Comparison of ENCODE assay signal across 18 mouse cellular contexts in the genomic region with DNA sequence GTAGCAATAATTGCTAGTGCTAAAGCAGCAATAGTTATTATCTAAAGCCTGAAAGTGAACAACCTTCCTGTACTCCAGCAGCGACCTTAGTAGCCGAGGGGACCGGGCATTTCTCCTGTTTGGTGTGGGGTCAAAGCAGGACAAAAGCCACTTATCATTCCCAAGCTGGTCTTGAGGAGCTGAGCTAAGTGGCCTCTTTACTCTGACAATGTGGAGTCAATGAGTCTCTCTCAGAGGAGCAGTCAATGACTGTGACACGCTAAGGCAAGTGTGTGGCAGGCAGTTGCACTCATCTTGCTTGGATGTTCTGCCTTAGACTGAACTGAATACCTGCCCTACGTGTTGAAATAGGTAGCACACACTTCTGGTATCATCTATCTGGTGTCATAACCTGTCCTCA. TPM values are rescaled to one million over a fixed set of nuclear protein-coding genes. Genes with fewer than 3 reads are reported as not detected.
DNase-seq lines count a peak whose midpoint lies in the region; ATAC-seq and TF ChIP-seq lines count a peak whose summit lies in the region.
"Had no signal": no experiment of that assay in that cellular context is flagged by ENCODE, and none has a peak within 500 bp of the region (broad histone marks: within the 10 kb centered on the region; RNA-seq: fewer than 3 reads in every experiment).

No protein-coding gene starts in this region.

- no peak for ATAC-seq in hindbrain, postnatal 0 days
- ATAC-seq in megakaryocyte, adult 5-6 weeks (ENCODE audit: poor library complexity, severe bottlenecking), result no peak
- ATAC-seq in liver, embryonic 13.5 days (ENCODE audit: low read depth), result no peak

- H3K36me3 ChIP-seq in hindbrain, embryonic 10.5 days, result peaks cover 62% of the 10 kb centered on the region
- peaks cover 21% of the 10 kb centered on the region for H3K36me3 ChIP-seq in hindbrain, postnatal 0 days (ENCODE audit: insufficient read depth, low read length)
- peaks cover 54% of the 10 kb centered on the region for H3K36me3 ChIP-seq in megakaryocyte, embryonic 14.5 days (replicated peaks; ENCODE audit: low read length)
- H3K36me3 ChIP-seq in liver, embryonic 13.5 days, result peaks cover 48% of the 10 kb centered on the region

- H3K9me3 ChIP-seq in hindbrain, embryonic 10.5 days, result no peaks in the 10 kb centered on the region
- no peaks in the 10 kb centered on the region for H3K9me3 ChIP-seq in hindbrain, postnatal 0 days (ENCODE audit: low read length)
- no peaks in the 10 kb centered on the region for H3K9me3 ChIP-seq in megakaryocyte, embryonic 14.5 days
- no peaks in the 10 kb centered on the region for H3K9me3 ChIP-seq in liver, embryonic 13.5 days (replicated peaks)
- H3K9me3 ChIP-seq: embryonic facial prominence, embryonic 13.5 days; heart, embryonic 15.5 days; kidney, embryonic 15.5 days; limb, embryonic 15.5 days; neural tube, embryonic 13.5 days had no signal

- no peak overlapping the region for H3K27ac ChIP-seq in hindbrain, embryonic 10.5 days
- no peak overlapping the region for H3K27ac ChIP-seq in hindbrain, postnatal 0 days
- H3K27ac ChIP-seq in liver, embryonic 13.5 days, result no peak overlapping the region; the same call in 1 of the 2 replicates
- H3K27ac ChIP-seq: embryonic facial prominence, embryonic 13.5 days; heart, embryonic 15.5 days; kidney, embryonic 15.5 days; left cerebral cortex, adult 2 months; limb, embryonic 15.5 days; neural tube, embryonic 13.5 days had no signal

- peaks cover 15% of the 10 kb centered on the region for H3K4me1 ChIP-seq in hindbrain, embryonic 10.5 days (replicated peaks)
- peaks cover 8% of the 10 kb centered on the region for H3K4me1 ChIP-seq in hindbrain, postnatal 0 days (ENCODE audit: insufficient read depth, low read length)
- H3K4me1 ChIP-seq in megakaryocyte, embryonic 14.5 days, result peaks cover 64% of the 10 kb centered on the region
- peaks cover 28% of the 10 kb centered on the region for H3K4me1 ChIP-seq in liver, embryonic 13.5 days (replicated peaks)

- H3K4me3 ChIP-seq in hindbrain, embryonic 10.5 days, result peak overlapping the region; percentile 96; the same call in 1 of the 2 replicates
- no peak overlapping the region for H3K4me3 ChIP-seq in hindbrain, postnatal 0 days (ENCODE audit: low read length)
- peak overlapping the region; percentile 97 for H3K4me3 ChIP-seq in megakaryocyte, embryonic 14.5 days (replicated peaks)
- peak overlapping the region; percentile 98; the same call in 1 of the 2 replicates for H3K4me3 ChIP-seq in liver, embryonic 13.5 days (replicated peaks)

- DNase-seq in hindbrain, embryonic 10.5 days (ENCODE audit: low spot score), result no peak
- DNase-seq in hindbrain, postnatal 0 days (ENCODE audit: low spot score), result no peak
- DNase-seq in liver, embryonic 13.5 days, result no peak
- DNase-seq in lung, postnatal 14 days, result peak; percentile 12
- DNase-seq in adrenal gland, adult 2 months, result no peak
- no peak for DNase-seq in adrenal gland, postnatal 25 days
- DNase-seq: B cell, adult 2 months; cerebellum, adult 18-20 months; right cerebral cortex, postnatal 4 days had no signal

- WGBS in hindbrain, embryonic 10.5 days, result 89% methylated on average over 5 of the region's 5 CpGs
- WGBS in hindbrain, postnatal 0 days, result 82% methylated on average over 5 of the region's 5 CpGs
- WGBS in liver, embryonic 13.5 days (ENCODE audit: insufficient replicate concordance), result 72% methylated on average over 5 of the region's 5 CpGs

- no peak overlapping the region for H3K4me2 ChIP-seq in hindbrain, postnatal 0 days (ENCODE audit: low read depth, low read length)
- peak overlapping the region; percentile 32 for H3K4me2 ChIP-seq in liver, embryonic 13.5 days

- H3K27me3 ChIP-seq in hindbrain, embryonic 10.5 days (ENCODE audit: insufficient read depth, poor library complexity, severe bottlenecking), result no peaks in the 10 kb centered on the region
- no peaks in the 10 kb centered on the region for H3K27me3 ChIP-seq in hindbrain, postnatal 0 days (ENCODE audit: insufficient read depth, low read length)
- no peaks in the 10 kb centered on the region for H3K27me3 ChIP-seq in megakaryocyte, embryonic 14.5 days (replicated peaks)
- H3K27me3 ChIP-seq in liver, embryonic 13.5 days, result no peaks in the 10 kb centered on the region
- H3K27me3 ChIP-seq: embryonic facial prominence, embryonic 13.5 days; heart, embryonic 15.5 days; kidney, embryonic 15.5 days; limb, embryonic 15.5 days; neural tube, embryonic 13.5 days had no signal

- no peak overlapping the region for H3K9ac ChIP-seq in hindbrain, postnatal 0 days (replicated peaks; ENCODE audit: low read length)
- no peak overlapping the region for H3K9ac ChIP-seq in liver, embryonic 13.5 days
- H3K9ac ChIP-seq: embryonic facial prominence, embryonic 13.5 days; heart, embryonic 15.5 days; limb, embryonic 15.5 days had no signal

- no peak for TF ChIP-seq CTCF in hindbrain, postnatal 0 days (IDR thresholded peaks at IDR 0.05; ENCODE audit: low read depth)

RNA-seq across cellular contexts. Expression of gene Vps39, which starts 1.6 kb away (rescaled TPM):
- 27.1 and 36.0 TPM in 2 replicates for polyA plus RNA-seq in hindbrain, embryonic 10.5 days (2016; fragmentation: Nextera tagmentation; extraction: Ambion mirVana)
- 47.9 and 67.4 TPM in 2 replicates for total RNA-seq in hindbrain, postnatal 0 days (2014; rRNA removed)
- 31.9 and 32.2 TPM in 2 replicates for polyA plus RNA-seq in hindbrain, postnatal 0 days (2015; fragmentation: Nextera tagmentation; extraction: Ambion mirVana)
- 2.0 and 4.7 TPM in 2 replicates for polyA plus RNA-seq in megakaryocyte, embryonic 14.5 days (2012; ENCODE audit: insufficient read depth, low replicate concordance)
- 11.4 and 21.7 TPM in 2 replicates for total RNA-seq in megakaryocyte, adult 5-6 weeks (2015)
- 24.9 and 26.6 TPM in 2 replicates for total RNA-seq in megakaryocyte, adult 5-6 weeks (2017)
- polyA plus RNA-seq in liver, embryonic 13.5 days (2015; fragmentation: Nextera tagmentation; extraction: Ambion mirVana), result 7.1 and 8.2 TPM in 2 replicates
- total RNA-seq in adrenal gland, adult 2 months (2021), result 10 to 100 TPM; 37.6 to 45.8 TPM
- 18.9 and 25.7 TPM in 2 replicates for polyA plus RNA-seq in adrenal gland, adult 2 months (2012; rRNA removed)
- 55.9 and 64.3 TPM in 2 replicates for total RNA-seq in adrenal gland, postnatal 25 days (2021)

RNA-seq across cellular contexts. Expression of gene Pla2g4f, which starts 37.4 kb away (rescaled TPM):
- not detected in 2 replicates for polyA plus RNA-seq in hindbrain, embryonic 10.5 days (2016; fragmentation: Nextera tagmentation; extraction: Ambion mirVana)
- total RNA-seq in hindbrain, postnatal 0 days (2014; rRNA removed), result not detected in 2 replicates
- polyA plus RNA-seq in hindbrain, postnatal 0 days (2015; fragmentation: Nextera tagmentation; extraction: Ambion mirVana), result not detected in 2 replicates
- 0.04 TPM in 1 of 2 replicates, not detected in the other for polyA plus RNA-seq in megakaryocyte, embryonic 14.5 days (2012; ENCODE audit: insufficient read depth, low replicate concordance)
- total RNA-seq in megakaryocyte, adult 5-6 weeks (2015), result not detected in 2 replicates
- total RNA-seq in megakaryocyte, adult 5-6 weeks (2017), result 0.15 TPM in 1 of 2 replicates, not detected in the other
- 0.06 TPM in 1 of 2 replicates, not detected in the other for polyA plus RNA-seq in liver, embryonic 13.5 days (2015; fragmentation: Nextera tagmentation; extraction: Ambion mirVana)
- not detected for total RNA-seq in adrenal gland, adult 2 months (2021)
- not detected in 2 replicates for polyA plus RNA-seq in adrenal gland, adult 2 months (2012; rRNA removed)
- total RNA-seq in adrenal gland, postnatal 25 days (2021), result not detected in 2 replicates
- total RNA-seq: layer of hippocampus, adult 8-10 months; left cerebral cortex, adult 2 months had no signal
- polyA plus RNA-seq: kidney, embryonic 15.5 days; neural tube, embryonic 13.5 days had no signal

RNA-seq across cellular contexts. Expression of gene Ganc, which starts 52.4 kb away (rescaled TPM):
- polyA plus RNA-seq in hindbrain, embryonic 10.5 days (2016; fragmentation: Nextera tagmentation; extraction: Ambion mirVana), result 8.0 and 8.2 TPM in 2 replicates
- 7.5 and 10.5 TPM in 2 replicates for total RNA-seq in hindbrain, postnatal 0 days (2014; rRNA removed)
- 8.2 and 9.1 TPM in 2 replicates for polyA plus RNA-seq in hindbrain, postnatal 0 days (2015; fragmentation: Nextera tagmentation; extraction: Ambion mirVana)
- polyA plus RNA-seq in megakaryocyte, embryonic 14.5 days (2012; ENCODE audit: insufficient read depth, low replicate concordance), result 0.86 TPM in 1 of 2 replicates, not detected in the other
- total RNA-seq in megakaryocyte, adult 5-6 weeks (2015), result 10.8 and 11.9 TPM in 2 replicates
- total RNA-seq in megakaryocyte, adult 5-6 weeks (2017), result 20.7 and 21.0 TPM in 2 replicates
- 4.9 and 5.5 TPM in 2 replicates for polyA plus RNA-seq in liver, embryonic 13.5 days (2015; fragmentation: Nextera tagmentation; extraction: Ambion mirVana)
- 10 to 100 TPM; 40.0 to 42.3 TPM for total RNA-seq in adrenal gland, adult 2 months (2021)
- polyA plus RNA-seq in adrenal gland, adult 2 months (2012; rRNA removed), result 11.0 and 11.5 TPM in 2 replicates
- total RNA-seq in adrenal gland, postnatal 25 days (2021), result 26.0 and 42.9 TPM in 2 replicates

RNA-seq across cellular contexts. Expression of gene Tmem87a, which starts 52.6 kb away (rescaled TPM):
- polyA plus RNA-seq in hindbrain, embryonic 10.5 days (2016; fragmentation: Nextera tagmentation; extraction: Ambion mirVana), result 4.9 and 5.2 TPM in 2 replicates
- total RNA-seq in hindbrain, postnatal 0 days (2014; rRNA removed), result 23.2 and 25.0 TPM in 2 replicates
- 7.4 and 7.9 TPM in 2 replicates for polyA plus RNA-seq in hindbrain, postnatal 0 days (2015; fragmentation: Nextera tagmentation; extraction: Ambion mirVana)
- 0.91 TPM in 1 of 2 replicates, not detected in the other for polyA plus RNA-seq in megakaryocyte, embryonic 14.5 days (2012; ENCODE audit: insufficient read depth, low replicate concordance)
- 18.5 and 20.3 TPM in 2 replicates for total RNA-seq in megakaryocyte, adult 5-6 weeks (2015)
- 41.7 and 46.8 TPM in 2 replicates for total RNA-seq in megakaryocyte, adult 5-6 weeks (2017)
- polyA plus RNA-seq in liver, embryonic 13.5 days (2015; fragmentation: Nextera tagmentation; extraction: Ambion mirVana), result 4.0 and 6.2 TPM in 2 replicates
- 10 to 100 TPM; 42.0 to 43.9 TPM for total RNA-seq in adrenal gland, adult 2 months (2021)
- 3.8 and 5.4 TPM in 2 replicates for polyA plus RNA-seq in adrenal gland, adult 2 months (2012; rRNA removed)
- total RNA-seq in adrenal gland, postnatal 25 days (2021), result 43.3 and 49.9 TPM in 2 replicates
